Mouse (Mus musculus) neural tube, embryonic 10.5 days (tissue): ENCODE results near the gene Hcn4.

Experiments used
- DNase-seq: peaks from one replicate; pipeline ENCODE4 v3.0.0-alpha.2; 2017; ENCODE audit warnings: low spot score; ENCODE audit errors: extremely low spot score

The Hcn4 gene

DNA sequence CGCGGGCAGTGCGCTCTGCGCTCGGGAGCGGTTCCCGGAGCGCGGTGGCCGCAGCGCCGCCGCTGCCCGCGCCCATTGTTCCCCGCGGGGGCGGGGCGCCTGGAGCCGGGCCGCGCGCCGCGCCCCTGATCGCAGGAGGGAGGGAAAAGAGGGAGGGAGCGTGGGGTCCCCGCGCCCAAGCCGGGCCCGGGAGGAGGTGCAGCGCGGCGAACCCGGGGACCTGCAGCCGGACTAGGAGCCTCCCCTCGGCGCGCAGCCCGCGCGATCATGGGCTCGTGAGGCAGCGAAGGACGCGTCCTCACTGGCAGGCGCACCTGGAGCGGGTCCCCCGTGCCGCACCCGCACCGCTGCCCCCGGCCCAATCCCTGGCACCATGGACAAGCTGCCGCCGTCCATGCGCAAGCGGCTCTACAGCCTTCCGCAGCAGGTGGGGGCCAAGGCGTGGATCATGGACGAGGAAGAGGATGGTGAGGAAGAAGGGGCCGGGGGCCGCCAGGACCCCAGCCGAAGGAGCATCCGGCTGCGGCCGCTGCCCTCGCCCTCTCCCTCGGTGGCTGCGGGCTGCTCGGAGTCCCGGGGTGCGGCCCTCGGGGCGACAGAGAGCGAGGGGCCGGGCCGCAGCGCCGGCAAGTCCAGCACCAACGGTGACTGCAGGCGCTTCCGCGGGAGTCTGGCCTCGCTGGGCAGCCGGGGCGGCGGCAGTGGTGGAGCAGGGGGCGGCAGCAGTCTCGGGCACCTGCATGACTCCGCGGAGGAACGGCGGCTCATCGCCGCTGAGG, at the start of gene Hcn4:
Gene Hcn4 (plus strand): TSS at position 274 of the 779 bp plus-strand sequence.
- DNase-seq: no peak

DNA sequence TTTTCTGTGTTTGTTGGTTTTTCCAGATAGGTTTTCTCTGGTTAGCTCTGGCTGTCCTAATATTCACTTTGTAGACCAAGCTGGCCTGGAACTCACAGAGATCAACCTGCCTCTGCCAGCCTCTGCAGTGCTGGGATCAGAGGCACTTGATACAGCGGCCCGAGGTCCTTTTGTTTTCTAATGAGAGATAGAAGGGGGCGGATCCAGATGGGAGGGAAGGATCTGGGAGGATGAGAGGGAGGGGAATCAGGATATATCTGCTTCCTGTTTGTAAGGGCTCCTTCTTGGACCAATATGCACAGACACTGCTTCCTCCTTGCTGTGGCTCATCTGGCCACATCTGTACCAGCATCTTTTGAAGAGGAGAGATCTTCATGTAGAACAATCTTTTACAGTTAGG, 48.5 kb upstream of the Hcn4 start:
- no peak for DNase-seq

DNA sequence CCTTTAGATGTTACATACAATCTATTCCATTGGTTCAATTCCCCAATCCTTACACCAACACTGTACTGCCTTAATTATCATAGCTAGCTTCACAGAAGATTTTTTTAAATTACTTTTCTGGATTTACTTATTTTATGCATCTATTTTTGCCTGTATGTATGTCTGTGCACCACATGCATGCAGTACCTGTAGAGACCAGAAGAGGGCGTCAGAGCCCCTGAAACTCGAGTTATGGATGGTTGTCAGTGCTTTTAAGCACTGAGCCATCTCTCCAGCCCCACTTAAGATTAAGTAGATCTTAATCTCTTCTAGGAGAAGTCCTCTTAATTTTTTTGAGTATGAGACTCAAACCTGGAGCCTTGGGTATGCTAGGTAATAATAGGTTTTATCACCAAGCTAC, 47.8 kb upstream of the Hcn4 start:
- no peak for DNase-seq

DNA sequence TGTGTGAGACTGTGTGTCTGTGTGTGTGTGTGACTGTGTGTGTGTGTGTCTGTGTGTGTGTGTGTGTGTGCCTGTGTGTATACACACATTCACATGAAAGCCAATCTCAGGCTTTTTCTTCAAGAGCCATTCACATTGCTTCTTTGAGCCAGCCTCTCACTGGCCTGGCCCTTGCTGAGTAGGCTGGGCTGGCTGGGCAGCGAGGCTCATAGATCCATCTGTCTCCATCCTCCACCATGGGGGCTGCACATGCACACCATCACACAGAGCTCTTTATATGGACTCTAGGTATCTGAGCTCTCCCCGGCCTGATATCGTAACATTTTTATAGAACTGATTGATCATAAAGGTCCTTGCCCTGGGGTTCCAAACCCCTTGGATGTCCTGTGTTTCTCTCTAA, 33.7 kb upstream of the Hcn4 start:
- no peak for DNase-seq

DNA sequence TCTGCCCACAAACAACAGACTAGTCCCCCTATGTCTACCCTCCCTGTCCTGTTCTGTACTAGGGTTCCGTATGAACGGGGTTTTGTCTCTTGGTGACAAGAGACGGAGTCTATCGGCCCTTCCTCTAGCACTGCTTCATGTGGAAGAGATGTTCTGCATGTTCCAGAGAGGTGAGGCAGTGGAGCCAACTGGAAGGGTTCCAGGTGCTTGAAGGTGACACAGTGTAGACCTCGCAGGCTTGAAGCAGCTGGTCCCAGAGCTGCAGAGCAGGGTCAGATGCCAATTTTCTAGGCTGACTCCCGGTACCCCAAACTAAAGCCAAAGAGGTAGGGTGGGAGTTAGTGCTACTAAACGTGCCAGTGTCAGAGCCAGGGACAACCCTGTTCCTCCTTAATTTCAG, 25.1 kb upstream of the Hcn4 start:
- no peak for DNase-seq

DNA sequence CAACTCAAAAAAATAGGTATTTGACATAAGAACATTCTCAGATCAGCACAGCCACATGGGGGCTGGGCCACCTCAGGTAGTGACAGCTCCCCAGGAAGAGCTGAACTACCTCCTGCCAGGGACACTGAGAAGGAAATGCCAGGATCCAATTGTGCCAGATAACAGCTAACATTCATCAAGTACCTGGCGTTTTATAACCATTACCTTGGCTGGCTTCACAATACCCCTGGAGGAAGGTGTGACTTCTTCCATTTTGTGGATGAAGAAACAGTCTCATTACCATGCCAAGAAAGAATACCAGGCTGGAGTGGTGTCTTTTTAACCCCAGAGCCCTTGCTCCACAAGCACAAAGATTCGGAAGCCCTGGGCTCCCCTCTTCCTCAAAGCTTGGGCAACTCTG, 21.8 kb upstream of the Hcn4 start:
- no peak for DNase-seq

DNA sequence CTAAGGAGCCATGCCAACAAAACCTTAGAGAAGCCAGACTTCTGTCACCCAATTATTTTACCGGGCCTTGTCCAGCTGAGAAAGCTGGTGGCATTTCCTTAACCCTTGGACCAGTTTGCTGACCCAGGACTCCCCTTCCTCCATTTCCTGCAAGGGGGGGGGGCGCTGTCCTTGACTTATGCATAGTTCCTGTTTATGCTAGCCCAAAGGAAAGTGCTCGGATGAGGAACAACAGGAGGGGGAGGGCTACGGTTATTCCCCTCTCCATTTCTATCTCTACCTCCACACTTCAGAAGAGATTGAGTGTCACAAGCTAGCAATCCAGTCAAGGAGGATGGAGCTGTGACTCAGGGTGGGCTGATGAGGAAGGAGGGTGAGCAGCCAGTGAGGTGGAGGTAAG, 20.9 kb upstream of the Hcn4 start:
- no peak for DNase-seq

DNA sequence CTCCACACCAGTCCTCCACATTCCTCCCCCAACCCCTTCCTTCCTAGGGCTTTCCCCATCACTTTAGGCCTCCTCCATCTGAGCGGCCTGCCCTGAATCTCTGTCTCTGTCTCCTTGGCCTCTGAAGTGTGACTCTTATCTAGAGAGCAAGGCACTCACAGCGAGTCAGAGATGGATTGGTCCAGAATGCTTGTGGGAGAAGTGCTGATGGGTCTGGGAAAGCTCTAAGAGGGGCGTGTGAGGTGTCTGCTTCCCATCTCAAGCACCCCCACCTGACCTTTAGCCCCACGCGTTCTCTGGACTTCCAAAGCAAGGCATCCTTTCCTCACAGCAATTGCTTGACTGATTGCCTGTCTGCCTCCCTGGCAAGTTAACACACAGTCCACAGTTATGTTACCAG, 20.4 kb upstream of the Hcn4 start:
- peak; percentile 27 for DNase-seq

DNA sequence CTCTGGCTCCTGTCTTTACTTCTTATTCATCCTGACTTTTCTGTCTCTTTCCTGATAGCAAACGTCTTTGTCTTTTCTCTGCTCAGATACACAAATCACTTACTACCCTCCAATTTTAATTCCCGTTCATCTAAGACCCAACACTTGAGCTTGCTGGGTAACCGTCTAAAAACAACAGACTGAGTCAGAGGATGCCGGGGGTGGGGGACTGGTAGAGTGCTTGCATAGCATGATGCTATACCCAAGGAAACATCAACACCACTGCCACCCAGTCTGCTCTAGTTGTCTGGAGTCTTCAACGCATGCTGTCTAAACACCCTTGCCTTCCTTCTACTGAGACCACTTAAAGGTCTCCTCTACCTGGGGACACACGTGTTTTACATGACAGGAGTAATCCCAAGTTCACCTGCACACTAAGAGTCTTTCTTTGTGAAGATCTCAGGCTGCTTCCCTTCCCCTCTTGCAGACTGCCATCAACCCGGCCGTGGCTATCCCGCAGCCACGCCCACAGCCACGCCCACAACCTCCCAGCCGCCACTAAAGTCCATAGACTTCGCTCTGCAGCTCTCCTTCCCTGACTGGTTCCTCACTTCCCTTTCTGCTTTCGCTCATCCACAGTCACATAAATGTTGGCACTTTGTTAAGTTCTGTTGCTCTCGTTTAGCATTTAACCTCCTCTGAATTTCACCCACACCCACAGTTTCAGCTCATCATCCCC, 17.5 kb upstream of the Hcn4 start:
- peak; percentile 80 for DNase-seq

DNA sequence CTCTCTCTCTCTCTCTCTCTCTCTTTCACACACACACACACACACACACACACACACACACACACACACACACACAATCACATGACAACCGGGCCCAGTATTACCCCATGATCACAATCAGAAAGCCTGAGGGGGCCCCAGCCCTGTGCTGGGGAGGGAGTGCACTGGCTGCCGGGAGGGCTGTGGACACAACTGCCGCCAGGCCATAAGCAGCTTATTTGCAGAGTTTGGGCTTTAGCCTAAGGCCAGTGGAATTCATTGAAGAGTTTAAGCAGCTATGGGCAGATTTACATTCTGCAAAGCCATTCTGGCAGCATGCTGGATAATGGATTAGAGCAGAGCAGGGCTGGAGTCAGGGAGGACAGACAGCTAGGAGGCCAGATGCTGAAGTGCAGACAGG, 12.0 kb upstream of the Hcn4 start:
- DNase-seq: no peak

DNA sequence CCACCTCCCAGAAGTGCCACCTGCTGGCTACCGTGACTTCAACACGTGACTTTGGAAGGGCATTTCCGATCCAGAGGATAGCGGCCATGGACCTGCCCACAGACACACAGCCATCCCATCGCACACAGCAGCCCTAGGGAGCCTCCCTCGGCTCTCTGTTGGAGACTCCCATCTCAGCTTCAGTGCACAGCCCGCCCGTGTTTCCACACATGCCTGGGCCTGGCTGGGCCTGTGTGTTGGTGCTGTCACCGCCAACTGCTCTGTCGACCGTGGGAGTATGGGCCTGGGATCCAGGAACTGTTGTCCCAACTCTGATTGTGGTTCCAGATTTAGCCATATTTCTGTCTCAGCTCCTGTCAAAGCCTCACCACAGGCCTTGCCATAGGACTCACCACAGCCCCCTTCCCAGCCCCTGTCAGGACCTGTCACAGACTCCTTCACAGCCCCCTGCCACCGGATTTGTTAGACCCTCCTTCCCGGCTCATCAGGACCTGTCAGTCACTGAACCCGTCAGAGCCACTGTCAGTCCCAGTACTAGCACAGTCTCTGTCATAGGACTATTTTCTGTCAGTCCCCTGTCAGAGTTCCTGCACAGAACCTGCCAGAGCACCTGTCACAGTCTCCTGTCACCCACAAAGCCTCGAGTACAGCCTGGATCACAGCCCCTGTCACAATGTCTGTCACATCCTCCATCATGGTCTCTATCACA, 7.5 kb upstream of the Hcn4 start:
- DNase-seq: no peak

DNA sequence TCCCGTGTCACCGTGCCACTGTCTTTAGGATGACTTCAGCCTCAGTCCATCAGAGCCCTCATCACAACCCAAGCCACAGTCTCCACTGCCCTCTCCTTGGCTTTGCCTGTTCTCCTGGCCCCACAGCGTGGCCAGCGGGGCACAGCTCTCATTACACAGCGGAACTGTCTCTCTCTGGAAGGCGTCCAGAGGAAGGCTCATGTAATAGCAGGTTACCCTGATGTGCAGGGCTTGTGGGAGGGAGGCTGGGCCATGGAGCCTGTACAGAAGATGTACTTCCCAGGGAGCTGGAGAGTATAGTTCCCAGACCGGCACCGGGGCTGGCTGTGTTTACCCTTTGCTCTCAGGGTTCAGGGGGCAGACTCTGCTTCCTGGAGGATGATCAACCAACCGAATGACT, 6.8 kb upstream of the Hcn4 start:
- DNase-seq: no peak

DNA sequence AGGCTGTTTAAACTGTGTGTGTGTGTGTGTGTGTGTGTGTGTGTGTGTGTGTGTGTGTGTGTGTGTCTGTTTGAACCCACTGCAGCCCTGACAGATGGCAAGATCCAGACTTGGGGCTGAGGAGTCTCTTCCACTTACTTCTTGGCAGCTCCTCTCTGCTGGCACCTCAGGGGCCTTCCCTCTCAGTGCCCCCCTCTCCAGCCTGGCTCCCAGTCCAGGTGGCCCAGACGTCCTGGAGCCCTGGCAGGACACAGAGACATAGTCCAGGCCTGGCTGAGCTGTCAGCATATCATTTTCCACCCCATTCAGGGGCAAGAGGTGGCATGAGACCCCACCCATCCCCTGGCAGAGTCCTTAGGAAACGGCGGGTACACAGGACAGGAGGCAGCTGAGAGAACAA, 5.5 kb upstream of the Hcn4 start:
- no peak for DNase-seq

DNA sequence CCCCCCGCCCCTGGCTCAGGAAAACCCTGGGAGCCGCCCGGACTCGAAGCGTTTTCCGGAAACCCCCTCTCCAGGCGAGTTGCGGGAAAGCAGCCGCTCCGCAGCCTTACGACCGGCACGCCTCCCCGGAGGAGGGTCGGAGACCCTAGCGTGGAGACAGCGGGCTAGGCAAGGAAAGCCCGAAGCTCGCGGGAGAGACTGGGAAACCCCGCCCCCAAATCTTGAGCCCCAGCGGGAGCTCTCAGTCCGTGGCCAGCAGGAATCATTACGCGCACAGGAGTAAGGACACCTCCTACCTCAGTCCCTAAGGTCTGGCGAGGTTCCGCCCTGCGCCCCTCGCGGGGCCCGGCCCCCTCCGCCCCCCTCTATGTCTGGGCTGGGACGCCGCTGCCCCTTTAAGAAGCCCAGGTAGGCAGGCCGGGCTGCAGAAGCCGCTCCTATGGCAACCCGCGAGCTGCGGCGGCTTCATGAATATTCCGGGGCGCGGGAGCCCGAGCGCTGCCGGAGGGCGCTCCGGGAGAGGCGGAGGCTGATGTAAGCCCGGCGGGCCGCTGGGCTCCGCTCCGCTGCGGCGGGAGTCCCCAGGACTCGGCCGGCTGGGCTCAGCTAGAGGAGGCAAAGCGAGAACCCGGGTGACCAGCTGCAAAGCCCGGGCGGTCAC, 651 bp upstream of the Hcn4 start:
- DNase-seq: peak; percentile 86

DNA sequence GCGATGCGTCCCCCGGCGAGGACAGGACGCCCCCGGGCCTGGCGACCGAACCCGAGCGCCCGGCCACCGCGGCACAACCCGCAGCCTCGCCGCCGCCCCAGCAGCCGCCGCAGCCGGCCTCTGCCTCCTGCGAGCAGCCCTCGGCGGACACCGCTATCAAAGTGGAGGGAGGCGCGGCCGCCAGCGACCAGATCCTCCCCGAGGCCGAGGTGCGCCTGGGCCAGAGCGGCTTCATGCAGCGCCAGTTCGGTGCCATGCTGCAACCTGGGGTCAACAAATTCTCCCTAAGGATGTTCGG, 655 bp downstream of the Hcn4 start:
- peak; percentile 59 for DNase-seq

DNA sequence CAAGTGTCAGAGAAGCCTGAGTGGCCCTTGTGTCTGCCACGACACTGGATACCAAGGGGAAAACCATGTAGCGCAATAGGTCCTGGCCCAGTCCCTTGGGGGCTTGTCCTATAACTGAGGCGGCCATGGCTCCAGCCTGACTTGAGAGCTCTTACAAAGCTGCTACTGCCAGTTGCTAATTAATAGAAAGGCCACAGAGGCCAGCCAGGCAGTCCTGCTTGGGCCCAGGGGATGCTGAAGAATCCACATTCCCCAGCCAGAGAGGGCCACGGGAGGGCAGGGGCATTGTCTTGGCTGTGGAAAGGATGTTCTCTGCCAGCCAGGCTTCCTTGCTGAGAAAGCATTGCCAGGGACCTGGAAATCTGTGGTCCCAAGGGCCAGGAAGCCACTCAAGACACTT, 6.4 kb downstream of the Hcn4 start:
- no peak for DNase-seq

DNA sequence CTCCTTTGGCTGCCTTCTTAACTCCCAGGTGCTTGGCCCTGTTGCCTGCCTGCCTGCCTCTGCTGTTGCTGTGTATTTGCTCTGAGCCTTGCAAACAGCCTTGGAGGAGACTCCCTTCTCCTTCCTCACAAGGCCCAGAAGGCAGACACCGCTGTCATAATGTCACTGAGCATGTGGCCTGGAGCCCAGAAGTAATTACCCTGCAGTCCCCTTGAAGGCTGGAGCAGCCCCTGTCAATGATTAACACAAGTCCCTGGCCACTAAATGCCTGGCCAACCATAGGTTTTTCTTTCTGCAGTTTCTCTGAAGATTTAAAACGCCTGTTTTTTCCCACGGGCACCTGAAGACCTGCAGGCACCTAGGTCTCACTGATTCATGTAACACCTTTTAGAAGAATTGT, 9.7 kb downstream of the Hcn4 start:
- no peak for DNase-seq

DNA sequence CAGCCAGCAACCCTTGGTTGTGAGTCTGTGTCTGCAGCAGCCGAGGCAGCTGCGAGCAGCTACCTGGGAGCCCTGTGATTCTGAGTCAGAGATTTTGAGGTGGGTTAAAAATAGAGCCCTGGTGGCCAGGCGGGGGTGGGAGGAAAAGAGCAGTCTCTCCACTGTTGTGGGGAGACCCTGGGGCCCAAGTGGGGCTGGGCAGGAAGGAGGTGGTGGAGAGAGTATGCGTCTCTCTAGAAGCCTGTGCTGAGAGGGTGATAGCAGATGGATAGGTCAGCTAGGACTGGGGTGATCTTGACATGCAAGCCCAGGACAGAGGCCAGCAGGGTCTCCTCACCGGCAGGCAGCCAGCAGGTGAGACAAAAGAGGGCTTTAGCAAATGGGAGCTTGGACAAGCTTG, 14.0 kb downstream of the Hcn4 start:
- DNase-seq: no peak

DNA sequence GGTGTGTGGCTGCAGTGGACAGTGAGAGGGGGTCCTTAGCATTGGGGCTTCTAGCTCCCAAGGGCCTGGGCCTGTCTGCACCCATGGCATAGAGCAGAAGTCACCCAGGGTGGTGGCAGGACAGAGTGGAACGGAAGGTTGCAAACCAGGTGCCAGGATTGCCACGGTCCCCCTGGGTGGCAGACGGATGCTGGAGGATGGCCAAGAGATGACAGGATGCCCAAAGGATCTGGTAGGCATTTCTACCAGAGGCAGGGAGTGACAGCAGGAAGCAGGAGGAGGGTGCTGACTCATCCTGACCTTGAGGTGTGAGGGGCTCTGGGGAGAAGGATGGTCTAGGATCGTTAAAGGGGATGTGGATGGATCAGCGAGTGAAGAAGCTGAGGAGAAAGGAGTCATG, 15.3 kb downstream of the Hcn4 start:
- DNase-seq: no peak

DNA sequence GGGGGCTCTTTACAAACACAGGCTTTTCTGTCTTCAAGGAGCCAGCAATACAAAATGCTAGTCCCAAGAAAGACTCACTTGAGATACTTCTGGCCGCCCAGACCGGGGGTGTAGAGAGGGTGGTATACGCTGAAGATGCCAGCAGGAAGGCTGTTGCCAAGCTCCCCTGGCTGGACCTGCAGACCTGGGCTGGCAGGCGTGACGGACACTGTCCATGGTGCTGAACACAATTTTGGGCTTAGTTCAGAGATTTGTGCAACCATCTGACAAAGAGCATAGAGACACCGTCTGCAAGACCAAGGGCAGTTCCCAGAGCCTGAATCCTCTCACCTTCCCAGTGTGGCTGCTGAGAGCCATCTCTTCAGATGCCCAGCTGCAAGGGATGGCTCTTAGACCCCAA, 18.4 kb downstream of the Hcn4 start:
- DNase-seq: peak; percentile 76

DNA sequence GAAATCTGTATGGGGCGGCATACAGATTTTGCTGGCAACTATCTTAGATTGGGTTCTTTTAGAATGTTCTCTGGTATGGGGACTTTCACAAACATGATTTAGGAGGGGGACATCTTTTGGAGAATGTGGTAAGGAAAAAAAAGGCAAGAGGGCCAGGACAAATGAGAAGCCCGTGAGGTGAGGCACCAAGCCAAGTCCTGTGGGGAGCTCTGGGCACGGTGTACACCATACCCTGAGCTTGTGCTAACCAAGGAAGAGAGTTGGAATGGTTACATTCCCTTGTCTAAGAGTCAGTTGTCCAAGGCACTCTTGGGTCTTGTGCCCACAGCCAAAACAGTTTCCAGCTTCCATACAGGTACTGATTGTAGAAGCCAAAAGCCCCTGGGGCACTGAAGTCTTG, 21.4 kb downstream of the Hcn4 start:
- DNase-seq: no peak

DNA sequence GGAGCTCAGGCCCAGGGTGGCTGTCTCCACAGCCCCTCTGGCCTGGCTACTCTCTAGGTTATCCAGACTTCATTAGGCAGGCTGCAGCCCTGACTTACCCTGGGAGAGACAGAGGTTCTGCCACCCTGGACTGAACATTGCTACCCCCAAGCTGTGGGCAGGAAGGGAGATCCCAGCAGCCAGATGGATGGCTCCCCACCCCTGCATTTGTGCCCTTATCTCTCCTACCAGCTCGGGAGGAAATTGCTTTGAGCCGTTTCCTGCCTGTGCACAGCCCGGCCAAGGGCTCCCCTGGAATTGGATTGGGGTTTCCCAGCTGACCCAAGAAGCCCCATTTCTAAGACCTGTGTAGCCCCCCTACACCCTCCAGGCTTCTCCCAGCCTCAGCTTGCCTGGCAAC, 23.8 kb downstream of the Hcn4 start:
- no peak for DNase-seq
